Mouse (Mus musculus): ENCODE data around the gene Elovl6.

Elovl6 gene

GRCm38 (mm10) chr3:129647312-129647711, 115.2 kb downstream of the Elovl6 start:
- no peak for DNase-seq (ENCODE audit: low spot score)

- no peak for DNase-seq (ENCODE audit: low spot score)
These were observed 116.4 kb downstream of the Elovl6 start for GRCm38 (mm10) chr3:129648598-129648997.

GRCm38 (mm10) chr3:129649586-129650292, 117.6 kb downstream of the Elovl6 start:
- DNase-seq (ENCODE audit: low spot score) = no peak

GRCm38 (mm10) chr3:129650293-129650612, 118.1 kb downstream of the Elovl6 start:
- DNase-seq (ENCODE audit: low spot score) = no peak

DNA sequence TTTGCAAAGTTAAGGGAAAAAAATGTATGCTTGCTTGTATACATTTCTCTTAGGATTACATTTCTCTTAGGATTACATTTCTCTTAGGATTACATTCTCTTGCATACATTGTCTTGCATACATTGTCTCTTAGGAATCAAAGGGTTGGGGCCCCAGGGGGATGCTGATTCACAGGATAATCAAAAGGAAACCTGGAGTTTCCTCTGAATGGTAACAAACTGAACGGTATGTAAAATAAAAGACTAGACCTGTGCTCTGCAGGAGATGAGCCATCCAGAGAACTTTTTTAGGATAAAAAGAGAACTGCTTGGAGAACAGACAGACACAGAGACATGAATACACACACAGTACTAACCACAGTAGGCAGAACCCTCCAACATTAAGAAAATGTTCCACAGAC, 118.8 kb downstream of the Elovl6 start:
- DNase-seq (ENCODE audit: low spot score) = no peak

- DNase-seq (ENCODE audit: low spot score) = no peak
These were observed 119.6 kb downstream of the Elovl6 start for GRCm38 (mm10) chr3:129651765-129652164.

DNA sequence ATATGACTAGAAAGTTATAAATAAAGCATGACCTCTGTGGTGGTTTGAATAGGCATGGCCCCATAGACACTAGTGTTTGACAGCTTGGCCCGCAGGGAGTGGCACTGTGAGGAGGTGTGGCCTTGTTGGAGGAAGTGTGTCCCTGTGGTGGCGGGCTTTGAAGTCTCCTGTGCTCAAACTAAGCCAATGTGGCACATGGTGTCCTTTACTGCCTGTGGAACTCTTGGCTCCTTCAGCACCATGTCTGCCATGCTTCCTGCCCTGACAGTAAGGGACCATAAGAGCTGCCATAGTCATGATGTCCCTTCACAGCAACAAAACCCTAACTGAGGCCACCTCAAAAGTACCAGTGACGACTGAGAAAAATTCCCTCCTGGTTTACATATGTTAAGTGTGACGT, 120.3 kb downstream of the Elovl6 start:
- no peak for DNase-seq (ENCODE audit: low spot score)

DNA sequence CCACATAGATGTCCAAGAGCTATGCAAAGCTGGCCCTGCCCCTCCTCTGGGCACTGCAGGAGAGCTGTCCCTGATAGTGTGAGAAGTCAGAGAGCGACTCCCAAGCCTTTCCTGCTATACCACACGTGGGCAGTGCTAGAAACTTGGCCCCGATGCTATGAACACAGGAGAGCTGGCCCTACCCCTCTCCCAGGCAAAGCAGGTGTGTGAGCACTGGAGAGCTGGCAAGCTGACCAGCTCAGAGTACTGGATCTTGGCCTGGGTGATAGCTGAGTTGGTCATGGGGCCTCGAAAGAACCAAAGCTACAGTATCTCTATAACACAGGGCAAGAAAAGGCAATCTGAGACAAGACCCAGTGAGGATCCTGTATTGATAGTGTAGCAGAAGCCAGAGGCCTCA, 124.4 kb downstream of the Elovl6 start:
- no peak for DNase-seq (ENCODE audit: low spot score)

GRCm38 (mm10) chr3:129657222-129657621, 125.1 kb downstream of the Elovl6 start:
- no peak for DNase-seq (ENCODE audit: low spot score)

GRCm38 (mm10) chr3:129657775-129658174, 125.6 kb downstream of the Elovl6 start:
- no peak for DNase-seq (ENCODE audit: low spot score)

DNA sequence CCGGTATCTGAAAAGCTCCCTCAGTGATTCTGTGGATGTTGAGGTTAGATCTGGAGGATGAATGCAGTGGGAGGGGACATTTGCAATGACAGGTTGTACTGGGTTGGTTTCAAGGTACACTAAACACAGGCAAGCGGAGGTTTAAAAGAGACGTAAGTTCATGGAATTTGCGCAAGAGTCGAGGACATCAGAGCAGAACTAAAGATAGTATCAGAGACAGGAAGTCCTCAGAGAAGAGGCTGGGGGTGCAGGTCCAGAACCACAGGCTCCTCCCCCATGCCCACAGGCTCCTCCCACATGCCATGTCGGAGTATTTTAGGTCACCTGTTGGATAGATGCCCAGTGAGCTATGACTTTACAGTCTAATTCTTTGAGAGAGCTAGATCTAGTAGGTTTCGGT, 126.6 kb downstream of the Elovl6 start:
- DNase-seq (ENCODE audit: low spot score) = peak; percentile 4

GRCm38 (mm10) chr3:129663906-129664305, 131.8 kb downstream of the Elovl6 start:
- no peak for DNase-seq (ENCODE audit: low spot score)

DNA sequence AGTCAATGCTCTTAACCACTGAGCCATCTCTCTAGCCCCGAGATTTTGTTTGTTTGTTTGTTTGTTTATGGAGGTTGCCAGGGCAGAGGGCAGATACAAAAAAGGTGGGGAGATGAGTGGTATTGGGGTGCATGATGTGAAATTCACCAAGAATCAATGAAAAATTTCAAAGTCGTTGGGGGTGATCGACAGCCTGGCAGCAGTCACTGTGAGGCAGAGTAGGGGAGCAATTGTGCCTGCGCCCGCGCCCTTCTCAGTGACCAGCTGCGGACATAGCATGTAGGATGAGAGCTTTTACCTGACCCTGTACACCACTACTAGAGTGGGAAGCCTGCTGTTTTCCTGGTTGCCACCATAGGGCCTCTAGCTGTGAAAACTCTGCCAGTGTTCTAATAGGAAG, 143.8 kb downstream of the Elovl6 start:
- DNase-seq (ENCODE audit: low spot score) = no peak

GRCm38 (mm10) chr3:129680258-129680657, 148.1 kb downstream of the Elovl6 start:
- no peak for DNase-seq (ENCODE audit: low spot score)

GRCm38 (mm10) chr3:129681841-129682240, 149.7 kb downstream of the Elovl6 start:
- DNase-seq (ENCODE audit: low spot score) = no peak

DNA sequence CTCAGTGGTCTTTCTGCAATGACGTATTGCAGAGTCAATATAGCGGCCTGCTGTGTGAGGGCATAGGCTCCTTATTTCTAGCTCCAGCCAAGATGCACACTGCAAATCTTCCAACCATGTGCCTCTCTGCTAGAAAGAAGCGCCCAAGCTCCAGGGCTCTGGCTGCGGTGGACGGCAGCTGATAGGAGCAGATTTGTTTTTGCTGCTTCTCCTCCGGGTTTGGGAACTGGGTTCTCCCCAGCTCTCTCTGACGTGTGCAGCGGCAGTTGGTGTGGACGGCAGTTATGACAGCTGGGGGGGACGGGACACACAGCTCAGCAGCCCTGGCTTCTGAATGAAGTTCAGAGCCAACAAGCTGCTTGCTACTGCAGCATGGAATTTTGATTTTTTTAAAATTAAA, 150.2 kb downstream of the Elovl6 start:
- DNase-seq (ENCODE audit: low spot score) = no peak

- DNase-seq (ENCODE audit: low spot score) = no peak
These were observed 151.0 kb downstream of the Elovl6 start for GRCm38 (mm10) chr3:129683060-129683679.

- no peak for DNase-seq (ENCODE audit: low spot score)
These were observed 154.0 kb downstream of the Elovl6 start for GRCm38 (mm10) chr3:129686196-129686595.

DNA sequence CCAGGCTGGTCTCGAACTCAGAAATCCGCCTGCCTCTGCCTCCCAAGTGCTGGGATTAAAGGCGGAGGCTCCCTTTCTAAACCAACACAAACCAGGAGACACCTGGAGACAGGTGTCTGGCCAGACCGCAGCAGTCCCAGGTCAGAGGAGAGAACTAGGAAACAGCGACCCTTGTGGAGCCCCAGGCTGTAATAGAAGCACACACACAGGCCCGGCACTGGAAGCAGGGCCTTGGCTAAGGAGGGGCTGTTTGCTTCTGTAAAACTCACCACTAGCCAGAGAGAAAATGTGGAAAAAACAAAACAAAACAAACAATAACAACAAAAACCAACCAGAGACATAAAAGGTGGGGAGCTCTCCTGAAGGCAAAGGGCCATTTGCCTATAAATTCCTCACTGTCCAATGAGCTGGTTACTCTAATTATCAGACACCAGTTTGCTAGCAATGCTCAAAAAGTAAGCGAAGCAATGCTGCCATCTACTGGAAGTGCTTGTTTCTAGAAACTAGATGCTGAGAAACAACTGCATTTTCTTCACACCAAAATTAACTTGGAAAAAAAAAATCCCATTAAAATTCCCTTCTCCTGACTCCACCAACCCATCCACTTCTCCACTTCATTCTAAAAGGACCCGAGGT, 154.7 kb downstream of the Elovl6 start:
- no peak for DNase-seq (ENCODE audit: low spot score)

- no peak for DNase-seq (ENCODE audit: low spot score)
These were observed 155.3 kb downstream of the Elovl6 start for GRCm38 (mm10) chr3:129687429-129687828.

Data from spleen, adult 12 weeks (tissue).